Mouse (Mus musculus) ES-CJ7 (cell line): ENCODE data around the gene Tmem200a.

Source experiments
- DNase-seq: peaks from one replicate; pipeline ENCODE4 v3.0.0; 2011; ENCODE audit warnings: low read depth, low spot score

The Tmem200a gene

GRCm38 (mm10) chr10:25887225-25887624 is 191.6 kb downstream of the Tmem200a start:
- DNase-seq = no peak

GRCm38 (mm10) chr10:25884512-25884911 is 194.3 kb downstream of the Tmem200a start:
- no peak for DNase-seq

- DNase-seq = no peak
Observed at GRCm38 (mm10) chr10:25877731-25878130, 201.1 kb downstream of the Tmem200a start.

- DNase-seq = no peak
Observed at GRCm38 (mm10) chr10:25876809-25877208, 202.0 kb downstream of the Tmem200a start.

- DNase-seq = no peak
Observed at GRCm38 (mm10) chr10:25868739-25869138, 210.1 kb downstream of the Tmem200a start.
